Mouse (Mus musculus) bone marrow, adult 2 months (tissue): ENCODE data around the gene Rfxank.

Experiments
- CTCF ChIP-seq: fragments of 200-500 bp; IDR thresholded peaks from 2 replicates; pipeline ENCODE4 v1.5.1; 2011; ENCODE audit warnings: low read length, control low read depth; ENCODE audit not compliant: control insufficient read depth, insufficient read depth
- POLR2A ChIP-seq: fragments of 200-500 bp; IDR thresholded peaks from 2 replicates; pipeline ENCODE4 v1.6.1; 2011; ENCODE audit warnings: low read depth, mild to moderate bottlenecking, control low read depth, low read length, borderline replicate concordance; ENCODE audit not compliant: control insufficient read depth

- TF ChIP-seq POLR2A (no peak), CTCF (no peak)
Observed at GRCm38 (mm10) chr8:70120667-70121066, 18.3 kb downstream of the Rfxank start, which contains the start of gene Ncan.
